8 mouse cellular contexts compared by ENCODE assay signal in the genomic region with DNA sequence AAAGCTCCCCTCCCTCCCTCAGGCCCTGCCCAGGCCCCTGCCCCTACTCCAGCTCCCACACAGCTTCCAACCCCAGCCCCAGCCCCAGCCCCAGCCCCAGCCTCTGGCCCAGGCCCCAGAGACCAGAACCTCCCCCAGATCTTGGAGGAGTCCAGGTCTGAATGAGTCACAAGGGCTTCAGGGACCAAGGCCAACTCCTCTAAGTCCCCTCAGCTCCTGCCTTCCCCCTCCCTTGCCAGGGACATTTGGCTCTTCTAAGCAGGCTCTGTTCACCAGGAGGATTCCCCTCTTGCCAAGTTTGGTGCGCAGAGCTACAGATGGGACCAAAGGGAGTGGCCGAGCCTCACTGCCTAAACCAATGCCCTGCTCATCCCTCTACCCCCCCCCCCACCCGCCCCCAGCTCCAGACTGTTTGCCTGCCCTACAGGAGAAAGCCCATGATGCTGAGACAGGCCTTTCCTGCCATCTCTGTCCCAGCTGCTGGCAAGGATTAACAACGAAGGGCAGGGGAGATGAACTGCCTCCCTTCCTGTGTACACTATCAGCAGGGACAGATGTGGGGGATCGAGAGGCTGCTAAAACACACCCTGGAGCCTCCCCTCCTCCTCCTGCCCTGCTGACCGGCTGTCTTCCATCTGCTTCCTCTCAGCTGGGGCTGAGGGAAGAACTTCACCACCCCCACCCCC. TPM values are rescaled to one million over a fixed set of nuclear protein-coding genes. Genes with fewer than 3 reads are reported as not detected.
DNase-seq lines count a peak whose midpoint lies in the region; ATAC-seq and TF ChIP-seq lines count a peak whose summit lies in the region.

No protein-coding gene starts in this region.

- H3K4me2 ChIP-seq in intestine, embryonic 16.5 days (ENCODE audit: low read depth, low read length), result no peak overlapping the region
- H3K4me2 ChIP-seq in liver, embryonic 14.5 days (ENCODE audit: low read depth), result peak overlapping the region; percentile 58
- H3K4me2 ChIP-seq in neural tube, embryonic 11.5 days (ENCODE audit: low read depth), result no peak overlapping the region

- H3K4me1 ChIP-seq in intestine, embryonic 16.5 days (ENCODE audit: control insufficient read depth, insufficient read depth, low read length), result peaks cover 25% of the 10 kb centered on the region
- H3K4me1 ChIP-seq in liver, embryonic 14.5 days (replicated peaks; ENCODE audit: control insufficient read depth in 2 of 2, insufficient read depth in 2 of 2, low read length in 1 of 2), result peaks cover 22 to 32% of the 10 kb centered on the region in 2 experiments
- H3K4me1 ChIP-seq in neural tube, embryonic 11.5 days (ENCODE audit: control insufficient read depth, insufficient read depth, low read length), result peaks cover 13% of the 10 kb centered on the region

- peak; percentile 80 for DNase-seq in urinary bladder, postnatal 14 days (ENCODE audit: low spot score)
- DNase-seq in urinary bladder, postnatal 10 days (ENCODE audit: low spot score), result no peak
- peak; percentile 76 for DNase-seq in embryo, embryonic 11 days
- peak; percentile 99 for DNase-seq in heart, adult 11 months
- peak; percentile 75 to 82 (median 81) for DNase-seq in liver, embryonic 14.5 days (ENCODE audit: low read depth in 3 of 3, low spot score in 3 of 3)
- DNase-seq in neural tube, embryonic 11.5 days (ENCODE audit: low spot score), result peak; percentile 71

- H3K27me3 ChIP-seq in intestine, embryonic 16.5 days (replicated peaks; ENCODE audit: control insufficient read depth, insufficient read depth, low read length), result no peaks in the 10 kb centered on the region
- H3K27me3 ChIP-seq in liver, embryonic 14.5 days (ENCODE audit: control insufficient read depth, insufficient read depth, low read length), result no peaks in the 10 kb centered on the region
- H3K27me3 ChIP-seq in neural tube, embryonic 11.5 days (ENCODE audit: control insufficient read depth, insufficient read depth, low read length), result no peaks in the 10 kb centered on the region

- peak overlapping the region; percentile 35 for H3K9ac ChIP-seq in intestine, embryonic 16.5 days (ENCODE audit: low read depth, low read length)
- peak overlapping the region; percentile 65 for H3K9ac ChIP-seq in liver, embryonic 14.5 days (replicated peaks)
- peak overlapping the region; percentile 38; the same call in 1 of the 2 replicates for H3K9ac ChIP-seq in neural tube, embryonic 11.5 days (ENCODE audit: low read length)

- WGBS in intestine, embryonic 16.5 days, result 16% methylated on average over 6 of the region's 6 CpGs
- WGBS in liver, embryonic 14.5 days (ENCODE audit: insufficient replicate concordance), result 1% methylated on average over 6 of the region's 6 CpGs
- WGBS in neural tube, embryonic 11.5 days, result 4% methylated on average over 6 of the region's 6 CpGs

- no peaks in the 10 kb centered on the region for H3K9me3 ChIP-seq in intestine, embryonic 16.5 days (ENCODE audit: control insufficient read depth, low read length)
- no peaks in the 10 kb centered on the region for H3K9me3 ChIP-seq in liver, embryonic 14.5 days (ENCODE audit: control insufficient read depth, low read length)
- no peaks in the 10 kb centered on the region for H3K9me3 ChIP-seq in neural tube, embryonic 11.5 days (ENCODE audit: control insufficient read depth, low read length)

- TF ChIP-seq CTCF in liver, embryonic 14.5 days (IDR thresholded peaks at IDR 0.05; ENCODE audit: low read depth), result no peak

- H3K4me3 ChIP-seq in intestine, embryonic 16.5 days (ENCODE audit: low read length), result no peak overlapping the region
- no peak overlapping the region for H3K4me3 ChIP-seq in liver, embryonic 14.5 days (ENCODE audit: insufficient read depth in 1 of 2, low read depth in 2 of 2, low read length in 2 of 2)
- H3K4me3 ChIP-seq in neural tube, embryonic 11.5 days (ENCODE audit: low read depth, low read length), result no peak overlapping the region

- no peaks in the 10 kb centered on the region for H3K36me3 ChIP-seq in intestine, embryonic 16.5 days (ENCODE audit: control insufficient read depth, insufficient read depth, low read length)
- H3K36me3 ChIP-seq in liver, embryonic 14.5 days (replicated peaks; ENCODE audit: control insufficient read depth, insufficient read depth, low read depth), result no peaks in the 10 kb centered on the region
- no peaks in the 10 kb centered on the region for H3K36me3 ChIP-seq in neural tube, embryonic 11.5 days (ENCODE audit: control insufficient read depth, insufficient read depth, low read length)

- peak overlapping the region; percentile 88 for H3K27ac ChIP-seq in intestine, embryonic 16.5 days (ENCODE audit: low read length)
- H3K27ac ChIP-seq in liver, embryonic 14.5 days, result peak overlapping the region; percentile 92
- H3K27ac ChIP-seq in neural tube, embryonic 11.5 days (ENCODE audit: low read depth, low read length), result peak overlapping the region; percentile 84

- peak; percentile 88 for ATAC-seq in intestine, embryonic 16.5 days
- ATAC-seq in liver, embryonic 14.5 days (ENCODE audit: insufficient read depth), result peak; percentile 98
- peak; percentile 38; the same call in 1 of the 2 replicates for ATAC-seq in neural tube, embryonic 11.5 days (ENCODE audit: insufficient read depth, low FRiP score, low TSS enrichment)
- no peak for ATAC-seq in monocyte, adult 5-6 weeks (replicated peaks; ENCODE audit: insufficient number of reproducible peaks, low FRiP score, low TSS enrichment, poor library complexity, severe bottlenecking)

- TF ChIP-seq EP300 in liver, embryonic 14.5 days (IDR thresholded peaks at IDR 0.05; ENCODE audit: low read depth), result peak; percentile 86

RNA-seq across cellular contexts. Expression of a gene that starts 14.4 kb away (rescaled TPM):
- polyA plus RNA-seq in intestine, embryonic 16.5 days (2015; fragmentation: Nextera tagmentation; extraction: Ambion mirVana), result 0.20 and 0.29 TPM in 2 replicates
- polyA plus RNA-seq in liver, embryonic 14.5 days (2012; rRNA removed), result not detected in 2 replicates
- polyA plus RNA-seq in liver, embryonic 14.5 days (2014; fragmentation: Nextera tagmentation; extraction: Ambion mirVana), result not detected in 2 replicates
- 0.14 and 0.44 TPM in 2 replicates for polyA plus RNA-seq in neural tube, embryonic 11.5 days (2014; fragmentation: Nextera tagmentation; extraction: Ambion mirVana)
- 0.38 TPM in 1 of 3 replicates, not detected in the others for total RNA-seq in monocyte, adult 5-6 weeks (2017)

RNA-seq across cellular contexts. Expression of a gene that starts 18.5 kb away (rescaled TPM):
- 9.2 and 10.1 TPM in 2 replicates for polyA plus RNA-seq in intestine, embryonic 16.5 days (2015; fragmentation: Nextera tagmentation; extraction: Ambion mirVana)
- 1.1 TPM in 2 replicates for polyA plus RNA-seq in liver, embryonic 14.5 days (2012; rRNA removed)
- polyA plus RNA-seq in liver, embryonic 14.5 days (2014; fragmentation: Nextera tagmentation; extraction: Ambion mirVana), result 1.0 TPM in 2 replicates
- 9.2 and 11.8 TPM in 2 replicates for polyA plus RNA-seq in neural tube, embryonic 11.5 days (2014; fragmentation: Nextera tagmentation; extraction: Ambion mirVana)
- total RNA-seq in monocyte, adult 5-6 weeks (2017), result 2.2 to 6.3 TPM (median 4.0 TPM) in 3 replicates

RNA-seq across cellular contexts. Expression of a gene that starts 19.3 kb away (rescaled TPM):
- 0.86 and 0.87 TPM in 2 replicates for polyA plus RNA-seq in intestine, embryonic 16.5 days (2015; fragmentation: Nextera tagmentation; extraction: Ambion mirVana)
- polyA plus RNA-seq in liver, embryonic 14.5 days (2012; rRNA removed), result 0.11 and 0.16 TPM in 2 replicates
- 0.08 TPM in 1 of 2 replicates, not detected in the other for polyA plus RNA-seq in liver, embryonic 14.5 days (2014; fragmentation: Nextera tagmentation; extraction: Ambion mirVana)
- polyA plus RNA-seq in neural tube, embryonic 11.5 days (2014; fragmentation: Nextera tagmentation; extraction: Ambion mirVana), result 0.94 and 1.0 TPM in 2 replicates
- 0.21 to 0.95 TPM (median 0.68 TPM) in 3 replicates for total RNA-seq in monocyte, adult 5-6 weeks (2017)

RNA-seq across cellular contexts. Expression of a gene that starts 33.9 kb away (rescaled TPM):
- 3.9 and 4.2 TPM in 2 replicates for polyA plus RNA-seq in intestine, embryonic 16.5 days (2015; fragmentation: Nextera tagmentation; extraction: Ambion mirVana)
- polyA plus RNA-seq in liver, embryonic 14.5 days (2012; rRNA removed), result 0.13 and 0.14 TPM in 2 replicates
- not detected in 2 replicates for polyA plus RNA-seq in liver, embryonic 14.5 days (2014; fragmentation: Nextera tagmentation; extraction: Ambion mirVana)
- polyA plus RNA-seq in neural tube, embryonic 11.5 days (2014; fragmentation: Nextera tagmentation; extraction: Ambion mirVana), result 6.2 and 6.9 TPM in 2 replicates
- not detected in 3 replicates for total RNA-seq in monocyte, adult 5-6 weeks (2017)

RNA-seq across cellular contexts. Expression of a gene that starts 36.6 kb away (rescaled TPM):
- polyA plus RNA-seq in intestine, embryonic 16.5 days (2015; fragmentation: Nextera tagmentation; extraction: Ambion mirVana), result 16.2 and 18.8 TPM in 2 replicates
- 6.8 and 8.8 TPM in 2 replicates for polyA plus RNA-seq in liver, embryonic 14.5 days (2012; rRNA removed)
- polyA plus RNA-seq in liver, embryonic 14.5 days (2014; fragmentation: Nextera tagmentation; extraction: Ambion mirVana), result 7.9 and 8.1 TPM in 2 replicates
- 11.2 and 12.4 TPM in 2 replicates for polyA plus RNA-seq in neural tube, embryonic 11.5 days (2014; fragmentation: Nextera tagmentation; extraction: Ambion mirVana)
- total RNA-seq in monocyte, adult 5-6 weeks (2017), result 30.2 to 66.9 TPM (median 42.6 TPM) in 3 replicates
